Mouse (Mus musculus) CD4-positive naive resting alpha-beta T cell, adult 57 days (primary cell): ENCODE measurements around the gene Dusp21. TPM values are rescaled to one million over a fixed set of nuclear protein-coding genes. Genes with fewer than 3 reads are reported as not detected.

Experiments used
- total RNA-seq: library from RNA; stranded (reverse); gene quantifications from one replicate; pipeline ENCODE4 v1.2.4, GENCODE M21; 2023

Gene Dusp21
- not detected for total RNA-seq

GRCm38 (mm10) chrX:18145557-18145956, at the start of gene Dusp21:
Gene Dusp21 (plus strand): TSS chrX:18145857.

GRCm38 (mm10) chrX:18162192-18162857, 16.7 kb downstream of the Dusp21 start, which contains the start of gene Kdm6a:
Gene Kdm6a (plus strand): TSS chrX:18162575.

Other genes starting within 250 kb of the Dusp21 start
- 170 TPM for gene Kdm6a, start 16.7 kb downstream of the Dusp21 start, total RNA-seq